Mouse (Mus musculus): ENCODE data around the gene Tubd1. TPM values are rescaled to one million over a fixed set of nuclear protein-coding genes. Genes with fewer than 3 reads are reported as not detected.

Tubd1 gene
- polyA plus RNA-seq, 1 experiment from 2014 or later, result 9.6 TPM

DNA sequence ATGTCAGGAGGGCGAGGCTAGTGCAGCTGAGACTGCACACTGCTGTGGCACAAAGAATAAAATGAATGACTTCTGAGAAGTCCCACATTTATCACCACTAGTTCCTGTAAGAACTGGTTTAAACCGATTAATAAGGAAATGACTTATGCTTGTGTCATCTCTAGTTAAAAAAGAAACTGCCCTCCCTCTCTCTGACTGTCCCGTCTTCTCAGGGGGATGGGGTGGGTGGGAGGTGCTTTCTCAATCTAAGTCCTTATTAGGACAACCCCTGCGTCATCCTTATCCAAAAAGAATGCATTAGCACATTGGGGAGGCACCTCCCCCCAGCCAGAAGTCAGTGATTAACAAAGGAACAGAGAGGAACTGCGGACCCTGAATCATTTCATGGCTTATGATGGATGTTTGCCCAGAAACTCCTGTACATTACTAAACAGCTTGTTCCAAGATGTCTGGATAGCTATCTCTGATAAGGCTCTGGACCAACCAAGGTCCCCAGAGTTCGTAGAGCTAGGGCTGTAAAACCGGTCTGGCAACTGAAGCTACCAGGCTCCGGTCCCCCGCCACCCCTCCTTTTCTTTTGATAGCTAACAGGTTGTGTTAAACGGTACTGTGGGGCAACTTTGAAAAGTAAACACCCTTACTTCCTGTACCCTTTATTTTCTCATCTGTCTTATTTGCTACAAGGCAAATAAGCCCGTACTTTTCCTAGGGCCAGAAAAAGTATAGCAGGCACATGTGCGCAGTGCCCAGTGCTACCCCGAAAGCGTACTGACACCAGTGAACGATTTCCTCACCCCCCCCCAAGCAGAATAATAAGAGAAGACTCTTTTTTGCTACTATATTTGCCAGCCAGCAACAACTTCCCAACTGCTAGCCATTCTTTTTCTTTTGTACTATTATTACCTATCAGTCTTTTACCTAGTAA lies 42.3 kb downstream of the Tubd1 start:
- no peak overlapping the region for H3K27ac ChIP-seq (replicated peaks)
- H3K4me2 ChIP-seq (replicated peaks), result peak overlapping the region; percentile 25
- no peak overlapping the region for H3K9ac ChIP-seq (replicated peaks)
- H3K4me3 ChIP-seq, result no peak overlapping the region
- H3K9me3 ChIP-seq, result no peaks in the 10 kb centered on the region
- peaks cover 7% of the 10 kb centered on the region; the same call in 1 of the 2 replicates for H3K36me3 ChIP-seq
- peaks cover 13% of the 10 kb centered on the region for H3K4me1 ChIP-seq
- no peaks in the 10 kb centered on the region for H3K27me3 ChIP-seq
- ATAC-seq (ENCODE audit: low FRiP score, low read depth), result no peak
- WGBS, result 14% methylated on average over 15 of the region's 15 CpGs

DNA sequence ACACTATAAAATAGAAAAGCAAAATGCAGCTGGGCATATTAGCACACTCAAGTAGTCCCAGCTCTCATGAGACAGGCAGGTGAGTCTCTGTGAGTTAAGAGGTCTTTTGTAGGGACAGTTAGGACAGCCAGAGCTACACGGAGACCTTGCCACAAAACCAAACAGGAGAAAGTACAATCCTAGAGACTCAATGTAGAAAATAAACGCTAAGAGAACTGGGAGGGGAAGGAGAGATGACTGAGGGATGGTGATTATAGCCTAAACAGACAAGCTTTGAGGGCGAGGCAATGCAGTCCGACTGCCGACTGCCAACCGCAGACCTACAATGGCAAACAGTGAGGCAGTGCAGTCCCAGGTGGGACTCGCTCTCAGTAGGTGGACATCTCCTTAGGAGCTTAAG lies 43.0 kb downstream of the Tubd1 start:
- Histone ChIP-seq H3K27ac (replicated peaks) (no peak overlapping the region), H3K4me3 (no peak overlapping the region), H3K4me2 (replicated peaks) (no peak overlapping the region), H3K36me3 (0 out of 2 replicates have a peak, but pooled peaks cover 7% of the 10 kb centered on the region), H3K27me3 (no peaks in the 10 kb centered on the region), H3K4me1 (peaks cover 13% of the 10 kb centered on the region), H3K9ac (replicated peaks) (no peak overlapping the region), H3K9me3 (no peaks in the 10 kb centered on the region)
- ATAC-seq (ENCODE audit: low FRiP score, low read depth), result no peak
- 44% methylated on average over 7 of the region's 7 CpGs for WGBS

DNA sequence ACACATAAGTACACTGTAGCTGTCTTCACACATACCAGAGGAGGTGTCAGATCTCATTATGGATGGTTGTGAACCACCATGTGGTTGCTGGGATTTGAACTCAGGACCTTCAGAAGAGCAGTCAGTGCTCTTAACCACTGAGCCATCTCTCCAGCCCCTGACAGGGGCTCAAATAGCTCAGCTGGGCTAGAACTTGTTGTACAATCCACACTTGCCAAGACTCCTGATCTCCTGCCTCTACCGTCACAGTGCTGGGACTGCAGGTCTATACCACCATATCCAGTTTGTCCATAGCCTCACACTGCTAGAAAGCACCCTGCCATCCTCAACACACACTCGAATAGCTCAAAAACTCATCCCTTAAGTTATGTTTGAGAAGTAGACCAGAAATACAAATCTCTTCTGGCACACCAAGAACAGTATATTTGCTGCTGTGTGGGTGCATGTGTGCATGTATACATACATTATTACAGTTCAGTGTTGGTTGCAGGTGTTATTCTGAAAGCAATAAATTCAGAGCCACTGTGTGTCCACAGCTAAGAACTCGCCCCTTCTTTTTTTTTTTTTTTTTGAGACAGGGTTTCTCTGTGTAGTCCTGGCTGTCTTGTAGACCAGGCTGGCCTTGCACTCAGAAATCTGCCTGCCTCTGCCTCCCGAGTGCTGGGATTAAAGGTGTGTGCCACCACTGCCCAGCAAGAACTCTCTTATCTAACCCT lies 44.0 kb downstream of the Tubd1 start:
- H3K4me2 ChIP-seq (replicated peaks), result no peak overlapping the region
- H3K27me3 ChIP-seq, result no peaks in the 10 kb centered on the region
- no peak overlapping the region for H3K27ac ChIP-seq (replicated peaks)
- peaks cover 17% of the 10 kb centered on the region for H3K4me1 ChIP-seq
- 0 out of 2 replicates have a peak, but pooled peaks cover 7% of the 10 kb centered on the region for H3K36me3 ChIP-seq
- ATAC-seq (ENCODE audit: low FRiP score, low read depth), result no peak
- no peak overlapping the region for H3K9ac ChIP-seq (replicated peaks)
- 93% methylated on average over 4 of the region's 4 CpGs for WGBS
- no peak overlapping the region for H3K4me3 ChIP-seq
- no peaks in the 10 kb centered on the region for H3K9me3 ChIP-seq

DNA sequence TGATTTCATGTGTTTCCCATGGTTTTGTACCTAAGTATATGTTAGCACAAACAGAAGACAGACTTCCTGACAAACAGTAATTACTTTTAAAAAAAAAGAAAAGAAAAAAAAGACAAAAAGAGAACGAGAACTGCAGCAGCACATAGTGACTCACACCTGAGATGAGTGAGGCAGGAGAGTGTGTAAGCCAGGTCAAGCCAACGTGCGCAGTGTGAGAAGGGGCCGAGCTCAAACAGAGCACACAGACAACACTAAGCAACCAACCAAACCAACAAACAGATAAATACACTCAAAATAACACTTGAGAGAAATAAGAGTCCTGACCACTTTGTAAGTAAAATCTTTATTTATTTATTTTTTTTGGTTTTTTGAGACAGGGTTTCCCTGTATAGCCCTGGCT lies 45.3 kb downstream of the Tubd1 start:
- Histone ChIP-seq H3K27me3 (no peaks in the 10 kb centered on the region), H3K4me1 (peaks cover 17% of the 10 kb centered on the region), H3K4me3 (no peak overlapping the region), H3K27ac (replicated peaks) (no peak overlapping the region), H3K9me3 (no peaks in the 10 kb centered on the region), H3K36me3 (0 out of 2 replicates have a peak, but pooled peaks cover 3% of the 10 kb centered on the region), H3K9ac (replicated peaks) (no peak overlapping the region), H3K4me2 (replicated peaks) (no peak overlapping the region)
- 92% methylated on average over 4 of the region's 4 CpGs for WGBS
- no peak for ATAC-seq (ENCODE audit: low FRiP score, low read depth)

DNA sequence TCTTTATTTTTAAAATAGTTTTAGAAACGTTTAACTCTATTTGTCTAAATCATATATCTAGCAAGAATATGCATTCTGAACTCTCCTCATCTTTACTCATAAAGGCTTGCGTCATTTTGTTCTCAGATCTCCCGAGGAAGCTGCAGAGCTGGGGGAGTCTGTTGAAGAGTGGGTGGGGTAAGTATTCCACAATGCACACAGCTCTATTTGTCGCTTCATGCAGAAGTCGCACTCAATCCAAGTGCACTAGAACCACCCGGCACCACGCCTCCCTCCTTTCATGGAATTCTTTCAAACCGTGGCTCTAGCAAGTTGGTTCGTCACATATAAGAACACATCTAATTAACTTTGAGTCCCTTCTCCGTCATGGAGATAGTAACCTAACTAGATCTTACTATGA lies 45.8 kb downstream of the Tubd1 start:
- Histone ChIP-seq H3K4me1 (peaks cover 17% of the 10 kb centered on the region), H3K9me3 (no peaks in the 10 kb centered on the region), H3K9ac (replicated peaks) (no peak overlapping the region), H3K4me3 (no peak overlapping the region), H3K27me3 (no peaks in the 10 kb centered on the region), H3K27ac (replicated peaks) (no peak overlapping the region), H3K36me3 (no peaks in the 10 kb centered on the region), H3K4me2 (replicated peaks) (no peak overlapping the region)
- no peak for ATAC-seq (ENCODE audit: low FRiP score, low read depth)
- 93% methylated on average over 10 of the region's 10 CpGs for WGBS

DNA sequence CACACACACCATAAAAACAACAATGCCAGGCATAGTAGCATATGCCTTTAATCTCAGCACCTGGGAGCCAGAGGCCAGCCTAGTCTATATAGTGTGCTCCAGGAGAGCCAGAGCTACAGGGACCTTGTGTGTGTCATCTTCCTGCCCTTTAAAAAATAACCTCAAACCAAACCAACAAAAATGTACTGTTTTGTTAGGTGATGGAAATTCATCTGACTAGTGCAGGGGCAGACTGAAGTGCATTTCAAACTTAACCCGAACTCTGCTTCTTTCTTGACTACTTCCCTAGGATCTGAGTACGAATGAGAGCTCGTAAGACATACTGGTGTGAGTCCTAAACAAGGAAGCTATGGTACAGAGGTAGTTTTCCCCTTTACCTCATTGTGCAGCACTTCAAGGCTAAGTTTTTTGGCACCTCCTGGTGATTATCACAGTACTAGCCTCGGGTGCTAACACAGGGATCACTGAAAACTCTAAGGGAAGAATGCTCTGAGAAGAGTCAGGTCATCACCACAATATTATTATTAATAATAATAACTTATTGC lies 46.6 kb downstream of the Tubd1 start:
- H3K27ac ChIP-seq (replicated peaks), result no peak overlapping the region
- WGBS, result 88% methylated on average over 4 of the region's 4 CpGs
- no peaks in the 10 kb centered on the region for H3K36me3 ChIP-seq
- H3K4me3 ChIP-seq, result no peak overlapping the region
- peaks cover 17% of the 10 kb centered on the region for H3K4me1 ChIP-seq
- no peak overlapping the region for H3K4me2 ChIP-seq (replicated peaks)
- no peaks in the 10 kb centered on the region for H3K9me3 ChIP-seq
- H3K27me3 ChIP-seq, result no peaks in the 10 kb centered on the region
- ATAC-seq (ENCODE audit: low FRiP score, low read depth), result no peak
- H3K9ac ChIP-seq (replicated peaks), result no peak overlapping the region

DNA sequence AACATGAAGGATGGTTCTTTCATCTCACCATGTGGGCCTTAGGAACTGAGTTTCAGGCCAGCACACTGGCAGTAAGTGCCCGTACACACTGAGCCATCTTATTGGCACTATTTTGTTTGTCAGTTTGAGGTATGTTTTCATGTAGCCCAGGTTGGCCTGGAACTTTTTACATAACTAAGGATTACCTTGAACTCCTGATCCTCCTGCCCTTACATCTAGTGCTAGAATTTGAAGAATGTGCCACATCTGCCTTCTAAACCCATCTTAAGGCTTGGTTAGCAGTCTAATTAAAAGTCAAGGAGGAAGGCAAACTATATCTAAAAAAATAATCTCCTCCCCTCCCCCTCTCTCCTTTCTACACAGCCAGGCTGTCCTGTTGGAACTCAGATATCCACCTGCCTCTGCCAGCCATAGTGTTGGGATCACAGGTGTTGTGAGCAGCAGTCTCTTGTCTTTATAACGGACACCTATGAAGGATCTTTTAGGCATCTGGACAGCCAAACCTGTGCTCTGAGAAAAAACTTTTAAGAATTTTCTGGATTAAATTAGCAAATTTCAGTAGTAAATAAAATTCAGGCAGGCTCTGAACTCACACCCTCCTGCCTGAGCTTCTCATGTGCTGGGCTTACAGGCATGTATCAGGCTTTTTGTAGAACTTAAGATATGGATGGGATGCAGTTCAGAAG lies 47.3 kb downstream of the Tubd1 start:
- 92% methylated on average over 2 of the region's 2 CpGs for WGBS
- Histone ChIP-seq H3K4me2 (replicated peaks) (no peak overlapping the region), H3K27ac (replicated peaks) (no peak overlapping the region), H3K27me3 (no peaks in the 10 kb centered on the region), H3K4me3 (no peak overlapping the region), H3K4me1 (peaks cover 12% of the 10 kb centered on the region), H3K9ac (replicated peaks) (no peak overlapping the region), H3K9me3 (no peaks in the 10 kb centered on the region), H3K36me3 (no peaks in the 10 kb centered on the region)
- ATAC-seq (ENCODE audit: low FRiP score, low read depth), result no peak

DNA sequence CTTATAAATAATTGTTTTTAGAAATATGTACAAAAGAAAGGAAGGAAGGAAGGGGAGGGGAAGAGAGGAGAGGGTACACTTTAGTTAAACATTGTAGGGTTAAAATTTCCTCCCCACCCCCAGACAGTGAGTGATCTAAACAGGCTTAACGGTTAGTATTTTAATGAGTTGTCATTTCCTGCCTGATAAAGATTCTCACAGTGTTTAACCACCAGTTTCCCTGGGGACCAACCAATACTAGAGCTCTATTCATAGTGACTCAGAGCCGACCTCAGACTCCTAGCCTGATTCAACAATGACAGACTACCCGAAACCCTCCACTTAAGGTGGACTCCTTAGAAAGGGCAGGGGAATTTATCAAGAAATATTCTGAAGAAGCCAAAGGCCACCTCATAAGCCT lies 48.2 kb downstream of the Tubd1 start:
- H3K27me3 ChIP-seq, result no peaks in the 10 kb centered on the region
- no peak for ATAC-seq (ENCODE audit: low FRiP score, low read depth)
- WGBS, result 38% methylated on average over 3 of the region's 3 CpGs
- H3K9ac ChIP-seq (replicated peaks), result no peak overlapping the region
- H3K36me3 ChIP-seq, result no peaks in the 10 kb centered on the region
- no peak overlapping the region for H3K4me3 ChIP-seq
- no peak overlapping the region for H3K27ac ChIP-seq (replicated peaks)
- peaks cover 5% of the 10 kb centered on the region; the same call in 1 of the 2 replicates for H3K4me1 ChIP-seq
- no peaks in the 10 kb centered on the region for H3K9me3 ChIP-seq
- H3K4me2 ChIP-seq (replicated peaks), result no peak overlapping the region

DNA sequence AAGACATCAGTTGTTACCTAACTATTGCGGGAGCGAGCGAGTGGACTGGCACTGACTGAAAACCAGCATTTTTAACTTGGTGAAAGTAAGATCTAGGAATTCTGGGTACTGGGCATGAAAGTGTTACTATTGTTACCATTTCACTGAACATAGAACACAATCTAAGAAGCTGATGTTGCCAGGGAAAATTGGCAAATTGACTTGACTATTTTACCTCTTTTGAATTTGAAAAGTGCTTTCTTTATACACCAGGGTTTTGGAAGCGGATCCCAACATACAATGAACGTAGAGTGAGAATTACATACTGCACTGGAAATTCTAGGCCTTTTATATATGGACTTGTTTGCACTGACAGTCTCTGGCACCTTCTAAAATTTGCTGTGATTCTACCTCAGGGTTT lies 48.7 kb downstream of the Tubd1 start:
- 0 out of 2 replicates have a peak, but pooled peaks cover 5% of the 10 kb centered on the region for H3K4me1 ChIP-seq

DNA sequence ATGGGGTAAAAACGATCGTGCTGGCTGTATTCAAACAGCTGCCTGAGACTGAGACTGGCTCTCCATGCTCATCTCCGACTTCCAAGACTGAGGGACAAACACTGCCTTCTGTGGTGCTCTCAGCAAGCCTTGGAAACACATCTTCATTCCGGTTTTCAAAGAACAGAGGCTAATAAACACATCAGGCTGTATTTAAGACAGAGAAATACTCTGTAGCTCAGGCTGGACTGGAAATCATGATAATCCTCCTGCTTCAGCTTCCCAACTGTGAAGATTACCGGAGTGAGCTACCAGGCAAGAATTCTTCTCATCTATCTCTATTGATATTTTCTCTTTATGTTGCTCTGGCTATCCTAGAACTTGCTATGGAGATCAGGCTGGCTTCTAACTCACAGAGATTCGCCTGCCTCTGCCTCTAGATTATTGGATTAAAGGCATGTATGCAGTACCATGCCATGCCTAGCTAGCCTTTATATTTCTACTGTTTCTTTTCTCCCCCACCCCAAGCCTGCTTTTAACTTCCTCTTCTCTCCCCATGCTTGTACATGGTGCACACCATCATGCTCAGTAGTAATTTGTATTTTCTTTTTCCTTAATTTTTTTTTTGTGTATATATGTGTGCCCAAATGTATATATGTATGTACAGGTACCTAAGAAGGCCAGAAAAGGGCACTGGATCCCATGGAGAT lies 49.5 kb downstream of the Tubd1 start:
- Histone ChIP-seq H3K9ac (replicated peaks) (no peak overlapping the region), H3K9me3 (no peaks in the 10 kb centered on the region)

More for the DNA sequence above, 48.7 kb downstream of the Tubd1 start:
- Histone ChIP-seq H3K27ac (replicated peaks) (no peak overlapping the region), H3K4me2 (replicated peaks) (no peak overlapping the region), H3K36me3 (no peaks in the 10 kb centered on the region), H3K27me3 (no peaks in the 10 kb centered on the region), H3K9ac (replicated peaks) (no peak overlapping the region), H3K4me3 (no peak overlapping the region), H3K9me3 (no peaks in the 10 kb centered on the region)
- ATAC-seq (ENCODE audit: low FRiP score, low read depth), result no peak
- 76% methylated on average over 5 of the region's 5 CpGs for WGBS

DNA sequence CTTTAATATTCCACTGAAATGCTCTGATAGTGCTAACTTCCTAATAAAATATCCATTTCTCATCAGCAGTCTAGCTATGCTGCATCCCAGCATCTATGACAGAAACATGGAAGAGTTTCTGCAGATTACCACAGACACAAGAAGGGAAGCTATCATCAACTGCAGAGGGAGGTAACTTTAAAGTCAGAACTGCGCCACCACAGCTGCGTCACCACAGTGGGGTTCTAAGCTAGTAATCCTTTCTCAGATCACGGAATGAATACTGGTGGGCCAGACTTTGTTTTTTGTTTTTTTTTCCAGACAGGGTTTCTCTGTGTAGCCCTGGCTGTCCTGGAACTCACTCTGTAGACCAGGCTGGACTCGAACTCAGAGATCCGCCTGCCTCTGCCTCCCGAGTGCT lies 50.6 kb downstream of the Tubd1 start:
- Histone ChIP-seq H3K36me3 (no peaks in the 10 kb centered on the region), H3K27ac (replicated peaks) (no peak overlapping the region), H3K4me3 (no peak overlapping the region), H3K4me1 (0 out of 2 replicates have a peak, but pooled peaks cover 5% of the 10 kb centered on the region), H3K4me2 (replicated peaks) (no peak overlapping the region), H3K9me3 (no peaks in the 10 kb centered on the region), H3K9ac (replicated peaks) (no peak overlapping the region), H3K27me3 (no peaks in the 10 kb centered on the region)
- no peak for ATAC-seq (ENCODE audit: low FRiP score, low read depth)
- 92% methylated on average over 6 of the region's 6 CpGs for WGBS

More for the DNA sequence above, 49.5 kb downstream of the Tubd1 start:
- H3K27me3 ChIP-seq, result no peaks in the 10 kb centered on the region
- H3K4me3 ChIP-seq, result no peak overlapping the region
- ATAC-seq (ENCODE audit: low FRiP score, low read depth), result no peak
- no peaks in the 10 kb centered on the region for H3K36me3 ChIP-seq
- no peak overlapping the region for H3K4me2 ChIP-seq (replicated peaks)
- H3K4me1 ChIP-seq, result 0 out of 2 replicates have a peak, but pooled peaks cover 5% of the 10 kb centered on the region
- H3K27ac ChIP-seq (replicated peaks), result no peak overlapping the region
- 83% methylated on average over 6 of the region's 6 CpGs for WGBS
